Mouse (Mus musculus): ENCODE measurements around the gene Drc3.

GRCm38 (mm10) chr11:60345868-60346267 is 7.3 kb upstream of the Drc3 start:
- TF ChIP-seq EP300 (IDR thresholded peaks at IDR 0.05) (no peak), CTCF (IDR thresholded peaks at IDR 0.05) (no peak)
